Mouse (Mus musculus) spleen, adult 2 months (tissue): ENCODE data around the gene Slc25a42.

ENCODE experiments used
- CTCF ChIP-seq: fragments of 200-500 bp; IDR thresholded peaks from 2 replicates; pipeline ENCODE4 v1.5.1; 2011; ENCODE audit warnings: mild to moderate bottlenecking, inconsistent platforms; ENCODE audit not compliant: insufficient read depth, insufficient read length, insufficient replicate concordance; ENCODE audit errors: extremely low read depth
- POLR2A ChIP-seq: fragments of 200-500 bp; IDR thresholded peaks from 2 replicates; pipeline ENCODE4 v1.6.1; 2011; ENCODE audit warnings: low read depth, low read length, inconsistent platforms

DNA sequence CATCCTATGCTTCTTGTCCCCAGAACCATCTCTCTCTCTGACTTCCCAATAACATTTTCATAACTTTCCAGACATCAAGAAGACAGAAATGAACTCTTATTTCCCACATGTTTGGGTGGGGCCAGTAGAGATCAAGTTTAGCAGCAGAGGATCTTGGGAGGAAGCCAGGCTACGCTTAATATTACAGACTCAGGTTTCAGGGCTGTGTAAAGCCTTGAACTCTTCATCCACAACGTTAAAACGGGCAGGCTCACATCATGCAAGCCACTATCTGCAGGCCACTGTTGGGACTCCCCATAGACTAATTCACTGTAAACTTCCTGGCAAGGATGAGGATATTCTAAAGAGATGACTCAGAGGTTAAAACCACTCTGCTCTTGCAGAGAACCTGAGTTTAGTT lies 2.3 kb upstream of the Slc25a42 start:
- TF ChIP-seq POLR2A (no peak), CTCF (no peak)
